Comparison of ENCODE assay signal across 8 mouse cellular contexts in genomic region chr13:73763439-73764255, GRCm38 (mm10). TPM values are rescaled to one million over a fixed set of nuclear protein-coding genes. Genes with fewer than 3 reads are reported as not detected.
A peak's percentile ranks its signal among the peaks of the same experiment; 100 is the strongest.
DNase-seq lines count a peak whose midpoint lies in the region; ATAC-seq and TF ChIP-seq lines count a peak whose summit lies in the region.

No protein-coding gene starts in this region.

- peak overlapping the region; percentile 94 for H3K27ac ChIP-seq in forebrain, embryonic 10.5 days
- H3K27ac ChIP-seq in heart, embryonic 16.5 days (ENCODE audit: low read length) = peak overlapping the region; percentile 92
- peak overlapping the region; percentile 54; the same call in 1 of the 2 replicates for H3K27ac ChIP-seq in lung, embryonic 14.5 days (ENCODE audit: low read depth)
- H3K27ac ChIP-seq in neural tube, embryonic 15.5 days (replicated peaks) = no peak overlapping the region
- no peak overlapping the region for H3K27ac ChIP-seq in thymus, adult 2 months (ENCODE audit: control insufficient read depth, insufficient read depth, low read length)

- 0 out of 2 replicates have a peak, but pooled peaks cover 9% of the 10 kb centered on the region for H3K27me3 ChIP-seq in forebrain, embryonic 10.5 days (ENCODE audit: poor library complexity, severe bottlenecking)
- H3K27me3 ChIP-seq in heart, embryonic 16.5 days (ENCODE audit: control insufficient read depth, insufficient read depth, low read length) = no peaks in the 10 kb centered on the region
- H3K27me3 ChIP-seq in lung, embryonic 14.5 days (ENCODE audit: insufficient read depth, low read length) = no peaks in the 10 kb centered on the region
- H3K27me3 ChIP-seq in neural tube, embryonic 15.5 days (replicated peaks) = no peaks in the 10 kb centered on the region
- H3K27me3 ChIP-seq in thymus, adult 2 months (ENCODE audit: control insufficient read depth, insufficient read depth, low read length) = no peaks in the 10 kb centered on the region

- H3K9me3 ChIP-seq in forebrain, embryonic 10.5 days = no peaks in the 10 kb centered on the region
- no peaks in the 10 kb centered on the region for H3K9me3 ChIP-seq in heart, embryonic 16.5 days (replicated peaks; ENCODE audit: control insufficient read depth, low read length)
- H3K9me3 ChIP-seq in lung, embryonic 14.5 days (ENCODE audit: low read depth, low read length) = no peaks in the 10 kb centered on the region
- H3K9me3 ChIP-seq in neural tube, embryonic 15.5 days (replicated peaks) = no peaks in the 10 kb centered on the region

- under 1% methylated on average over 70 of the region's 70 CpGs for WGBS in forebrain, embryonic 10.5 days
- WGBS in heart, embryonic 16.5 days = under 1% methylated on average over 69 of the region's 70 CpGs
- under 1% methylated on average over 62 of the region's 70 CpGs for WGBS in lung, embryonic 14.5 days
- under 1% methylated on average over 69 of the region's 70 CpGs for WGBS in neural tube, embryonic 15.5 days
- WGBS in thymus, adult 2 months = under 1% methylated on average over 70 of the region's 70 CpGs

- DNase-seq in CD4-positive, CD25-positive, alpha-beta regulatory T cell, adult 2 months (ENCODE audit: low read depth, low spot score) = peak; percentile 90
- DNase-seq in adrenal gland, adult 8-10 months = peak; percentile 94
- peak; percentile 92 for DNase-seq in forebrain, embryonic 10.5 days (ENCODE audit: extremely low spot score, low spot score)
- DNase-seq in kidney, postnatal 14 days = peak; percentile 97
- peak; percentile 95 for DNase-seq in lung, embryonic 14.5 days
- peak; percentile 95 for DNase-seq in thymus, adult 2 months

- peak overlapping the region; percentile 91 for H3K9ac ChIP-seq in heart, embryonic 16.5 days (ENCODE audit: low read length)
- H3K9ac ChIP-seq in lung, embryonic 14.5 days = peak overlapping the region; percentile 79
- peak overlapping the region; percentile 59 for H3K9ac ChIP-seq in neural tube, embryonic 15.5 days (replicated peaks)

- 0 out of 2 replicates have a peak, but pooled peaks have one; percentile 9 for TF ChIP-seq CTCF in lung, embryonic 14.5 days (IDR thresholded peaks at IDR 0.05; ENCODE audit: low read depth)
- TF ChIP-seq CTCF in thymus, adult 2 months (IDR thresholded peaks at IDR 0.05; ENCODE audit: borderline replicate concordance, control insufficient read depth, extremely low read depth, insufficient read depth, low read length, poor library complexity) = 0 out of 2 replicates have a peak, but pooled peaks have one; percentile 8

- H3K4me3 ChIP-seq in forebrain, embryonic 10.5 days = peak overlapping the region; percentile 86
- H3K4me3 ChIP-seq in heart, embryonic 16.5 days (ENCODE audit: low read length) = peak overlapping the region; percentile 81
- peak overlapping the region; percentile 65 for H3K4me3 ChIP-seq in lung, embryonic 14.5 days (ENCODE audit: low read depth, low read length)
- peak overlapping the region; percentile 60 for H3K4me3 ChIP-seq in neural tube, embryonic 15.5 days (replicated peaks)
- peak overlapping the region; percentile 64 for H3K4me3 ChIP-seq in thymus, adult 2 months (ENCODE audit: control insufficient read depth, insufficient read depth, low read length)

- peaks cover 50% of the 10 kb centered on the region for H3K4me1 ChIP-seq in forebrain, embryonic 10.5 days
- peaks cover 44% of the 10 kb centered on the region for H3K4me1 ChIP-seq in heart, embryonic 16.5 days (ENCODE audit: control insufficient read depth, insufficient read depth, low read length)
- peaks cover 7% of the 10 kb centered on the region for H3K4me1 ChIP-seq in lung, embryonic 14.5 days (ENCODE audit: insufficient read depth)
- H3K4me1 ChIP-seq in neural tube, embryonic 15.5 days = peaks cover 22% of the 10 kb centered on the region
- H3K4me1 ChIP-seq in thymus, adult 2 months (replicated peaks; ENCODE audit: control insufficient read depth, insufficient read depth, low read length) = peaks cover 49% of the 10 kb centered on the region

- ATAC-seq in heart, embryonic 16.5 days (replicated peaks; ENCODE audit: extremely low read depth, insufficient read depth, low FRiP score) = peak; percentile 92
- peak; percentile 92 for ATAC-seq in lung, embryonic 14.5 days (ENCODE audit: insufficient read depth)
- ATAC-seq in neural tube, embryonic 15.5 days (ENCODE audit: low FRiP score) = peak; percentile 80

- peaks cover 27% of the 10 kb centered on the region for H3K36me3 ChIP-seq in forebrain, embryonic 10.5 days (replicated peaks)
- no peaks in the 10 kb centered on the region for H3K36me3 ChIP-seq in heart, embryonic 16.5 days (ENCODE audit: control insufficient read depth, insufficient read depth)
- no peaks in the 10 kb centered on the region; the same call in 1 of the 2 replicates for H3K36me3 ChIP-seq in lung, embryonic 14.5 days (ENCODE audit: insufficient read depth)
- no peaks in the 10 kb centered on the region for H3K36me3 ChIP-seq in neural tube, embryonic 15.5 days
- H3K36me3 ChIP-seq in thymus, adult 2 months (ENCODE audit: control insufficient read depth, insufficient read depth, low read length) = no peaks in the 10 kb centered on the region

- H3K4me2 ChIP-seq in heart, embryonic 16.5 days (ENCODE audit: low read depth, low read length) = peak overlapping the region; percentile 66
- H3K4me2 ChIP-seq in lung, embryonic 14.5 days = peak overlapping the region; percentile 96
- H3K4me2 ChIP-seq in neural tube, embryonic 15.5 days = peak overlapping the region; percentile 96

- TF ChIP-seq POLR2A in thymus, adult 2 months (IDR thresholded peaks at IDR 0.05; ENCODE audit: control insufficient read depth, extremely low read depth, insufficient read depth, low read length, poor library complexity) = no peak; the same call in 1 of the 2 replicates

RNA-seq across cellular contexts. Expression of gene Slc12a7, which starts 30.8 kb away (rescaled TPM):
- total RNA-seq in adrenal gland, adult 8-10 months (2022) = 10 to 100 TPM; 42.4 to 95.1 (median 62.1) TPM
- 57.2 and 57.5 TPM in 2 replicates for polyA plus RNA-seq in forebrain, embryonic 10.5 days (2016; fragmentation: Nextera tagmentation; extraction: Ambion mirVana)
- 42.1 and 46.9 TPM in 2 replicates for polyA plus RNA-seq in heart, embryonic 16.5 days (2015; fragmentation: Nextera tagmentation; extraction: Ambion mirVana)
- polyA plus RNA-seq in lung, embryonic 14.5 days (2014; fragmentation: Nextera tagmentation; extraction: Ambion mirVana) = 17.9 and 19.7 TPM in 2 replicates
- polyA plus RNA-seq in neural tube, embryonic 15.5 days (2015; fragmentation: Nextera tagmentation; extraction: Ambion mirVana) = 7.4 and 10.2 TPM in 2 replicates
- polyA plus RNA-seq in thymus, adult 2 months (2012; rRNA removed) = 144 and 156 TPM in 2 replicates

RNA-seq across cellular contexts. Expression of gene Slc6a19, which starts 59.0 kb away (rescaled TPM):
- total RNA-seq in adrenal gland, adult 8-10 months (2022) = under 1 TPM in 3 of 4 experiments, not detected in 1; 0.09 to 0.70 (median 0.35) TPM
- 0.06 and 0.10 TPM in 2 replicates for polyA plus RNA-seq in forebrain, embryonic 10.5 days (2016; fragmentation: Nextera tagmentation; extraction: Ambion mirVana)
- 0.50 TPM in 1 of 2 replicates, not detected in the other for polyA plus RNA-seq in heart, embryonic 16.5 days (2015; fragmentation: Nextera tagmentation; extraction: Ambion mirVana)
- 0.08 TPM in 1 of 2 replicates, not detected in the other for polyA plus RNA-seq in lung, embryonic 14.5 days (2014; fragmentation: Nextera tagmentation; extraction: Ambion mirVana)
- 0.36 and 0.40 TPM in 2 replicates for polyA plus RNA-seq in neural tube, embryonic 15.5 days (2015; fragmentation: Nextera tagmentation; extraction: Ambion mirVana)
- 18.6 and 40.6 TPM in 2 replicates for polyA plus RNA-seq in thymus, adult 2 months (2012; rRNA removed)

Comparison
In these comparisons a context has a peak if more than half of its experiments do, and no peak if none do; other contexts are left out.
1. H3K27ac ChIP-seq: peak in forebrain, embryonic 10.5 days (single experiment), heart, embryonic 16.5 days (single experiment) and lung, embryonic 14.5 days (single experiment); none in neural tube, embryonic 15.5 days (single experiment) and thymus, adult 2 months (single experiment).
2. RNA of gene Slc6a19, which starts 59.0 kb away (polyA plus RNA-seq): 18.6 to 40.6 TPM in thymus, adult 2 months; 0.50 TPM in heart, embryonic 16.5 days, 0.36 to 0.40 TPM in neural tube, embryonic 15.5 days, 0.08 TPM in lung, embryonic 14.5 days and 0.06 to 0.10 TPM in forebrain, embryonic 10.5 days; every median in the first group is over 10 times any median in the second.
3. Peak in every context shown above with its lines, with median percentiles within 50 percentile points of each other: DNase-seq, H3K4me3 ChIP-seq, ATAC-seq, H3K4me2 ChIP-seq and H3K9ac ChIP-seq.